Mouse (Mus musculus): ENCODE results near the gene Snx33.

- TF ChIP-seq CTCF (conservative IDR thresholded peaks at IDR 0.05; ENCODE audit: low read length) (no peak), NANOG (IDR thresholded peaks at IDR 0.05; ENCODE audit: borderline replicate concordance, low read length) (no peak), POU5F1 (IDR thresholded peaks at IDR 0.05; ENCODE audit: borderline replicate concordance, low read length) (no peak)
Observed at GRCm38 (mm10) chr9:56975199-56975598, 47.0 kb upstream of the Snx33 start.
